Mouse (Mus musculus): ENCODE measurements around the gene Ccnb3.
"Not testable (repeated sequence)": the region's sequence is repeated elsewhere in the genome, so short reads cannot be mapped to it uniquely, and the experiment has no call there.

The Ccnb3 gene

DNA sequence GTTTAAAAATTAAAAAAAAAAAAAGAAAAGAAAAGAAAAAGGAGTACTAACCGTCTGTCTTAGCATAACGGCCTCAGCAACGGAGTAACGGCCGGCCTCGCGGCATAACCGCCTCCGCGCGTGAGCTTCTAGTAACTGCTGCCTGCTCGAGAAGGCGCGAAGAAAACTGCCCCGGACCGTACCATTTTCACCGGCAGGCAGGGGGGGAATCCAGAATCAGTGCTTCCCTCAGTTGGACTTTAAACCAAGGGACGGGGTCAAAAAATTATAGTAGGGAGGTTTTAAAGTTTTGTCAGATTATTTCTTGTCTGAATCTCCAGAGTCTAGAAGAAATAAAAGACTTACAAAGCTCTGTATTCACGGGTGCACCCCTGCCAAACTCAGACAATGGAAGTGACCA is at the start of gene Ccnb3:
Ccnb3 (minus strand) TSS at position 101 of the 400 bp plus-strand sequence.
- DNase-seq (ENCODE audit: low spot score in 2 of 2): no peak

GRCm38 (mm10) chrX:7090323-7090722 is 48.9 kb upstream of the Ccnb3 start:
- DNase-seq (ENCODE audit: low spot score in 2 of 2): no peak

DNA sequence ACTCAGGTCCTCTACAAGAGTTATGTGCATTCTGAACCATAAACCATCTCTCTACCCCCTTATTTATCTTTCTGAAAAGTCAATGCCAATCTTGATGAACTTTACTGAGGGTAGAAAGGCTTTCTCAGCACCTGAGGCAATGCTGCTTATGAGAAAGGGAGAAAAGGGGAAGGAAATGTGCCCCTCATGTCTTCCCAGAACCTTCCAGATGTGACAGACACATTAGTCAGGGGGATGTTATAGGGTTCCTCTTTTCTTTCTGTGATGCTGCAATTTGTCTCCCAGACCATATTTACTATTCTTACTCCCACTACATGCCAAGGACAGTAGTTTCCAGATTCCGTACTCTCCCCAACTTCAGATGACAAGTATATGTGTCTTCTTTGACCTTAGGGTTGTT is 44.5 kb upstream of the Ccnb3 start:
- no peak for DNase-seq (ENCODE audit: low spot score in 2 of 2)

GRCm38 (mm10) chrX:7079820-7080429 is 38.5 kb upstream of the Ccnb3 start:
- DNase-seq (ENCODE audit: low spot score in 2 of 2): no peak

- DNase-seq (ENCODE audit: low spot score in 2 of 2): no peak
These were observed 26.6 kb upstream of the Ccnb3 start for GRCm38 (mm10) chrX:7068002-7068401.

- no peak for DNase-seq (ENCODE audit: low spot score in 2 of 2)
These were observed 25.8 kb upstream of the Ccnb3 start, which contains the start of gene Akap4 for GRCm38 (mm10) chrX:7067219-7067618. Akap4 (plus strand) TSS chrX:7067519.

DNA sequence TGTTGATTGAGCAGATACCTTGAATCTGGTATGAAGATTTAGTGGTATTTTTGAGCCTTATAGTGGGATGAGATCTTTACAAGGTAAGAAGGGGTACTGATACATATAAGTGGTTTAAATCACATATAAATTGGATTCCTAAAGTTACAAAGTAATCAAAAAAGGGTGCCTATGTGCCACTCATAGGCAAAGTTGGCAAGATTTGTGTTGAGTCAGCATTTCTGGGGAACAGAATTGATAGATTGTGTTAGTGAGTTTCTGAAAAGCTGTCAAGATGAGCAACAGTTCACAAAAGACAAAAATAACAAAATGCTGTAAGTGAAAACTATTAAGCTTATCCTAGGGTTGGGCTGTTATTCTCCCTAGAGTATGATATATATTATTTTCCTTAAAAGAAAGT is 22.7 kb upstream of the Ccnb3 start:
- DNase-seq (ENCODE audit: low spot score in 2 of 2): no peak

DNA sequence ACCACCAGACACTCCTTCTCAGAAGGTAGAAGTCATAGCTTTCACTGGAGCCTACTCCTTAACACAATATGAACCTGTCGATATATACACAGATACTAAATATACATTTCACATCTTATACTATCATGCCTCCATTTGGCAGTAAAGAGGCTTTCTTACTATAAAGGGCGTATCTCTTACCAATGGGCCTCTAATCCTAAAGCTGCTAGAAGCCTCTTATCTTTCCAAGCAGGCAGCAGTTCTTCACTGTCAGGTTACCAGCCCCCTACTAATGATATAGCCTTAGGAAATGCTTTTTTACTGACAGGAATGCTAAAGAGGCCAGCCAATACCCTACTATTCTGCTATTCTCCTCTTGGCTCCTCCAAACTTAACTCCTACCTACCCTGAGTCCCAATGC is 16.2 kb upstream of the Ccnb3 start:
- no peak for DNase-seq (ENCODE audit: low spot score in 2 of 2)

DNA sequence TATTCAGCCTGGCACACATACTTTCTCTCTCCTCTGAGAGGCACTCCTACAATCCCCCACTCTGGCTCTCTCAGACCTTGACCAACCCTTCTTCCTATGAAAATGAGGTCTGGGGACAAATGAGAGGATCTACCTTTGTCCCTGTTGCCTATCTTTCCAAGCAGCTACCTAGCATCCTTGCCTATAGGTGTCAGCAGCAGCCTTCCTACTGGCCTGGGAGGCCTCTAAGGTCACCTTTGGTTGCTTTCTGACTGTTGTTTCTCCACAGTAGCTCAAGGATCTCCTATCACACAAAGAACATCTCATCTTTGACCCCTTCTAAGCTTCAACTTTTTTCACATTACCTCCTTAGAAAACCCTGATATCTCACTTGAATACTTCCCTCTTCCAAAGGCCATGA is 15.6 kb upstream of the Ccnb3 start:
- no peak for DNase-seq (ENCODE audit: low spot score in 2 of 2)

GRCm38 (mm10) chrX:6983916-6984315 is 57.5 kb downstream of the Ccnb3 start:
- not testable (repeated sequence) for DNase-seq (ENCODE audit: low spot score in 2 of 2)

- no peak for DNase-seq (ENCODE audit: low spot score in 2 of 2)
These were observed 69.5 kb downstream of the Ccnb3 start for GRCm38 (mm10) chrX:6971956-6972355.

DNA sequence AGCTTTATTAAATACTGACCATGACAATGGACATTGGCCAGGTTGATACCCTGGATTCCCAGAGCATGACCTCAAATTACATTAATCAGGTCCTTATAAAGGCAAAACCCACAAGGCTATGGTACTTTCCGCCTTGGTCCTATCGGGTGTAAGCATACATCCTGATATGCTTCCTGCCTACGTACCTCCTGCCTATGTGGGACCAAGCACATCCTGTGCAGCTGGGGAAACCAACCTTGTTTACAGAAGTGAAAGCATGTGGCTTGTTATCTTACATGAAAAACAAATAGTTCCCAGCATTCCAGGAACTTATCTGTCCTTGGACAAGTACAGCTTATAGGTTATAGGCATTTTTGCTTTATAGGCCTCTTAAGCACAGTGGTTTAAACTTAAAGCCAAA is 72.8 kb downstream of the Ccnb3 start:
- DNase-seq (ENCODE audit: low spot score in 2 of 2): no peak

Data from spleen, postnatal 10 days (tissue).